Mouse (Mus musculus) ovary, postnatal 10 days (tissue): ENCODE data around the gene Ngfr.

Source experiments
- DNase-seq: peaks from one replicate; pipeline ENCODE4 v3.0.0; 2022; ENCODE audit warnings: low spot score

The Ngfr gene

DNA sequence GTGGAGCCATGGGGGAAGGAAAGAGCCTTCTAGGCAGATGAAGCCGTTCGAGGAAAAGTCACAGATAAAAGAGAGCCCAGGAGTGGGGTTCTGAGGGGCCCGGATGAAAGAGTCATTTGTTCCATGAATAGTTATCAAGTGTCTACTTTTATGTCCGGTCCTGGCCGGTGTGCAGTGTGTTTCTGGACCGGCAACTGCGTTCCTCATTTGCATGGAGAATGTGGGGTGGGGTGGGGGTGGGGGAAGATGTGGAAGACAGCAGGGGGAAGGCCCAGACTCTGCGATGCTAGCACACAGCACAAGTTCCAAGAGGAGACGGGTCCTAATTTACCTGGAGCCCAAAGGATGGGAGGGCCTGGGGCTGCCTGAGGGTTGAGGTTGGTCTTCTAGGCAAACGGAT, 68.2 kb downstream of the Ngfr start:
- DNase-seq = no peak
